Mouse (Mus musculus): Measurements from ENCODE around the gene Plce1. TPM values are rescaled to one million over a fixed set of nuclear protein-coding genes. Genes with fewer than 3 reads are reported as not detected.
A peak's percentile ranks its signal among the peaks of the same experiment; 100 is the strongest.

Plce1 gene
- 1 to 10 TPM; 4.8 to 6.6 (median 6.1) TPM for total RNA-seq (2022)

GRCm38 (mm10) chr19:38480731-38481621 is at the start of gene Plce1:
Gene Plce1 (plus strand): TSS chr19:38481109.
- DNase-seq (ENCODE audit: low spot score in 2 of 2): peak in 1 of 2 experiments; percentile 26

GRCm38 (mm10) chr19:38431326-38431725 is 49.6 kb upstream of the Plce1 start:
- DNase-seq (ENCODE audit: low spot score in 2 of 2): no peak

GRCm38 (mm10) chr19:38432021-38432420 is 48.9 kb upstream of the Plce1 start:
- no peak for DNase-seq (ENCODE audit: low spot score in 2 of 2)

- DNase-seq (ENCODE audit: low spot score in 2 of 2): no peak
These were observed 47.5 kb upstream of the Plce1 start for GRCm38 (mm10) chr19:38433381-38433780.

GRCm38 (mm10) chr19:38435221-38435620 is 45.7 kb upstream of the Plce1 start:
- no peak for DNase-seq (ENCODE audit: low spot score in 2 of 2)

- no peak for DNase-seq (ENCODE audit: low spot score in 2 of 2)
These were observed 39.0 kb upstream of the Plce1 start for GRCm38 (mm10) chr19:38441860-38442259.

- no peak for DNase-seq (ENCODE audit: low spot score in 2 of 2)
These were observed 35.2 kb upstream of the Plce1 start for GRCm38 (mm10) chr19:38445758-38446157.

GRCm38 (mm10) chr19:38455228-38455627 is 25.7 kb upstream of the Plce1 start:
- DNase-seq (ENCODE audit: low spot score in 2 of 2): no peak

- DNase-seq (ENCODE audit: low spot score in 2 of 2): no peak
These were observed 21.9 kb upstream of the Plce1 start for GRCm38 (mm10) chr19:38458996-38459395.

GRCm38 (mm10) chr19:38460696-38461095 is 20.2 kb upstream of the Plce1 start:
- no peak for DNase-seq (ENCODE audit: low spot score in 2 of 2)

- no peak for DNase-seq (ENCODE audit: low spot score in 2 of 2)
These were observed 10.5 kb upstream of the Plce1 start for GRCm38 (mm10) chr19:38470257-38470893.

GRCm38 (mm10) chr19:38475394-38475793 is 5.5 kb upstream of the Plce1 start:
- no peak for DNase-seq (ENCODE audit: low spot score in 2 of 2)

GRCm38 (mm10) chr19:38478286-38478685 is 2.6 kb upstream of the Plce1 start:
- no peak for DNase-seq (ENCODE audit: low spot score in 2 of 2)

- peak in 1 of 2 experiments; percentile 18 for DNase-seq (ENCODE audit: low spot score in 2 of 2)
These were observed 2.0 kb upstream of the Plce1 start for GRCm38 (mm10) chr19:38478948-38479347.

GRCm38 (mm10) chr19:38479473-38479872 is 1.4 kb upstream of the Plce1 start:
- DNase-seq (ENCODE audit: low spot score in 2 of 2): no peak

- no peak for DNase-seq (ENCODE audit: low spot score in 2 of 2)
These were observed 671 bp upstream of the Plce1 start for GRCm38 (mm10) chr19:38480156-38480720.

- no peak for DNase-seq (ENCODE audit: low spot score in 2 of 2)
These were observed 997 bp downstream of the Plce1 start for GRCm38 (mm10) chr19:38481906-38482305.

- DNase-seq (ENCODE audit: low spot score in 2 of 2): no peak
These were observed 1.7 kb downstream of the Plce1 start for GRCm38 (mm10) chr19:38482406-38483181.

- no peak for DNase-seq (ENCODE audit: low spot score in 2 of 2)
These were observed 5.1 kb downstream of the Plce1 start for GRCm38 (mm10) chr19:38485779-38486555.

GRCm38 (mm10) chr19:38487501-38487900 is 6.6 kb downstream of the Plce1 start:
- DNase-seq (ENCODE audit: low spot score in 2 of 2): no peak

Measured in gastrocnemius, adult 8-10 months (tissue).